Mouse (Mus musculus): Measurements from ENCODE around the gene Mydgf. TPM values are rescaled to one million over a fixed set of nuclear protein-coding genes. Genes with fewer than 3 reads are reported as not detected.

The Mydgf gene
- polyA plus RNA-seq, 1 experiment: not detected

- 75% methylated on average over 3 of the region's 3 CpGs for WGBS
Measured at GRCm38 (mm10) chr17:56201642-56202041, 17.9 kb upstream of the Mydgf start.

GRCm38 (mm10) chr17:56200586-56200985 is 16.9 kb upstream of the Mydgf start:
- no peak for TF ChIP-seq CTCF (IDR thresholded peaks at IDR 0.05; ENCODE audit: insufficient read depth, low read depth, low read length)
- no peak for TF ChIP-seq POLR2A (IDR thresholded peaks at IDR 0.05; ENCODE audit: insufficient read depth, low read depth, low read length)
- Histone ChIP-seq H3K27ac (ENCODE audit: insufficient read depth, low read depth, low read length) (no peak overlapping the region), H3K4me1 (ENCODE audit: control insufficient read depth, insufficient read depth, low read length) (no peaks in the 10 kb centered on the region), H3K4me3 (ENCODE audit: insufficient read depth, low read depth, low read length) (no peak overlapping the region)
- WGBS: 79% methylated on average over 9 of the region's 9 CpGs

More at GRCm38 (mm10) chr17:56201642-56202041, 17.9 kb upstream of the Mydgf start:
- Histone ChIP-seq H3K27ac (ENCODE audit: insufficient read depth, low read depth, low read length) (no peak overlapping the region), H3K4me1 (ENCODE audit: control insufficient read depth, insufficient read depth, low read length) (no peaks in the 10 kb centered on the region), H3K4me3 (ENCODE audit: insufficient read depth, low read depth, low read length) (no peak overlapping the region)
- TF ChIP-seq CTCF (IDR thresholded peaks at IDR 0.05; ENCODE audit: insufficient read depth, low read depth, low read length) (peak; percentile 15; the same call in 1 of the 2 replicates), POLR2A (IDR thresholded peaks at IDR 0.05; ENCODE audit: insufficient read depth, low read depth, low read length) (no peak)

GRCm38 (mm10) chr17:56196860-56197259 is 13.1 kb upstream of the Mydgf start:
- WGBS: 77% methylated on average over 2 of the region's 2 CpGs
- TF ChIP-seq POLR2A (IDR thresholded peaks at IDR 0.05; ENCODE audit: insufficient read depth, low read depth, low read length): no peak
- peak; percentile 13; the same call in 1 of the 2 replicates for TF ChIP-seq CTCF (IDR thresholded peaks at IDR 0.05; ENCODE audit: insufficient read depth, low read depth, low read length)
- Histone ChIP-seq H3K27ac (ENCODE audit: insufficient read depth, low read depth, low read length) (no peak overlapping the region), H3K4me1 (ENCODE audit: control insufficient read depth, insufficient read depth, low read length) (no peaks in the 10 kb centered on the region), H3K4me3 (ENCODE audit: insufficient read depth, low read depth, low read length) (no peak overlapping the region)

- TF ChIP-seq CTCF (IDR thresholded peaks at IDR 0.05; ENCODE audit: insufficient read depth, low read depth, low read length): no peak
- no peak for TF ChIP-seq POLR2A (IDR thresholded peaks at IDR 0.05; ENCODE audit: insufficient read depth, low read depth, low read length)
- Histone ChIP-seq H3K4me3 (ENCODE audit: insufficient read depth, low read depth, low read length) (no peak overlapping the region), H3K27ac (ENCODE audit: insufficient read depth, low read depth, low read length) (no peak overlapping the region), H3K4me1 (ENCODE audit: control insufficient read depth, insufficient read depth, low read length) (no peaks in the 10 kb centered on the region)
- 92% methylated on average over 13 of the region's 13 CpGs for WGBS
Measured at GRCm38 (mm10) chr17:56194765-56195164, 11.0 kb upstream of the Mydgf start.

GRCm38 (mm10) chr17:56194357-56194756 is 10.6 kb upstream of the Mydgf start:
- no peak overlapping the region for H3K27ac ChIP-seq (ENCODE audit: insufficient read depth, low read depth, low read length)
- TF ChIP-seq POLR2A (IDR thresholded peaks at IDR 0.05; ENCODE audit: insufficient read depth, low read depth, low read length): no peak
- no peak for TF ChIP-seq CTCF (IDR thresholded peaks at IDR 0.05; ENCODE audit: insufficient read depth, low read depth, low read length)
- WGBS: 92% methylated on average over 12 of the region's 12 CpGs

GRCm38 (mm10) chr17:56191266-56191665 is 7.5 kb upstream of the Mydgf start:
- Histone ChIP-seq H3K4me1 (ENCODE audit: control insufficient read depth, insufficient read depth, low read length) (no peaks in the 10 kb centered on the region), H3K4me3 (ENCODE audit: insufficient read depth, low read depth, low read length) (no peak overlapping the region), H3K27ac (ENCODE audit: insufficient read depth, low read depth, low read length) (no peak overlapping the region)
- WGBS: 76% methylated on average over 6 of the region's 6 CpGs
- TF ChIP-seq POLR2A (IDR thresholded peaks at IDR 0.05; ENCODE audit: insufficient read depth, low read depth, low read length): no peak

More at GRCm38 (mm10) chr17:56194357-56194756, 10.6 kb upstream of the Mydgf start:
- H3K4me3 ChIP-seq (ENCODE audit: insufficient read depth, low read depth, low read length): no peak overlapping the region
- H3K4me1 ChIP-seq (ENCODE audit: control insufficient read depth, insufficient read depth, low read length): no peaks in the 10 kb centered on the region

GRCm38 (mm10) chr17:56185281-56186141 is 1.8 kb upstream of the Mydgf start:
- 34% methylated on average over 11 of the region's 11 CpGs for WGBS
- peak overlapping the region; percentile 37 for H3K27ac ChIP-seq (ENCODE audit: insufficient read depth, low read depth, low read length)
- H3K4me3 ChIP-seq (ENCODE audit: insufficient read depth, low read depth, low read length): no peak overlapping the region
- TF ChIP-seq POLR2A (IDR thresholded peaks at IDR 0.05; ENCODE audit: insufficient read depth, low read depth, low read length) (0 out of 2 replicates have a peak, but pooled peaks have one; percentile 28), CTCF (IDR thresholded peaks at IDR 0.05; ENCODE audit: insufficient read depth, low read depth, low read length) (no peak)
- peaks cover 10% of the 10 kb centered on the region for H3K4me1 ChIP-seq (ENCODE audit: control insufficient read depth, insufficient read depth, low read length)

- peaks cover 10% of the 10 kb centered on the region for H3K4me1 ChIP-seq (ENCODE audit: control insufficient read depth, insufficient read depth, low read length)
- TF ChIP-seq POLR2A (IDR thresholded peaks at IDR 0.05; ENCODE audit: insufficient read depth, low read depth, low read length) (no peak), CTCF (IDR thresholded peaks at IDR 0.05; ENCODE audit: insufficient read depth, low read depth, low read length) (no peak)
- peak overlapping the region; percentile 93 for H3K4me3 ChIP-seq (ENCODE audit: insufficient read depth, low read depth, low read length)
- WGBS: 1% methylated on average over 14 of the region's 14 CpGs
- peak overlapping the region; percentile 52; the same call in 1 of the 2 replicates for H3K27ac ChIP-seq (ENCODE audit: insufficient read depth, low read depth, low read length)
Measured at GRCm38 (mm10) chr17:56182975-56183657, 604 bp downstream of the Mydgf start.

GRCm38 (mm10) chr17:56175416-56175815 is 8.3 kb downstream of the Mydgf start:
- WGBS: 100% methylated on average over 3 of the region's 3 CpGs
- Histone ChIP-seq H3K27ac (ENCODE audit: insufficient read depth, low read depth, low read length) (no peak overlapping the region), H3K4me1 (ENCODE audit: control insufficient read depth, insufficient read depth, low read length) (0 out of 2 replicates have a peak, but pooled peaks cover 2% of the 10 kb centered on the region), H3K4me3 (ENCODE audit: insufficient read depth, low read depth, low read length) (no peak overlapping the region)
- TF ChIP-seq CTCF (IDR thresholded peaks at IDR 0.05; ENCODE audit: insufficient read depth, low read depth, low read length) (no peak), POLR2A (IDR thresholded peaks at IDR 0.05; ENCODE audit: insufficient read depth, low read depth, low read length) (no peak)
